Mouse (Mus musculus): ENCODE results near the gene Ddx46.

DNA sequence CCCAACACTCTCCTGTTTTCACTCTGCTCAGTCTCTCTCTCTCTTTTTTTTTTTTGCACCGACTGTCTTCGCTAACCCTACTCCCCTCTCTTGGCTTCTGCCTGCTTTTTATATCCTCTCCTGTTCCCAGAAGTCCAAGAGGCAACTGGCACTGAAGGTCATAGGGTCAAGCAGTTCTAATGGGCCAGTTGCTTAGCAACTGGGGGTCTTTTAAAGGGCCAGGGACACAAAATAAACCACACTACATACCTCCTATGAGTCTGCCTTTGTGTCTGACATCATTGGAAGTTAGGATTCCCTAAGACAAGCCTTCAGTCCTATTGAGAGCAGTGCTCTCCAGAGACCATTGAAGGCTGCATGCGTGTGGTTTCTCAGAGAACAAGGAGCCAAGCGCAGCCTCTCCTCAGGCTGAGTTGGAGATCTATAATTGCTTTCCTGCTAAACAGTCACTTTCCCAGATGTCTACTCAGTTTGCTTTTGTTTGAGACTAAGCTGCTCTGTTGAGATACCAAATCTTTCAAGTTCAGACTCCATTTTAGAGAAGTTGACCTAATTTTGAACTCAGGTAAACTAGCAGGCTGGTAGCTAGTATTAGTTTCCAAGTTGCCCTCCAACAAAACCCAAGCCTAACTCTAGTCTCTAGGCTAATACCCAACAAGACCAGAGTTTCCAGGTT, 53.2 kb downstream of the Ddx46 start:
- TF ChIP-seq CTCF (IDR thresholded peaks at IDR 0.05; ENCODE audit: borderline replicate concordance, insufficient read depth, low read length) (no peak), POLR2A (IDR thresholded peaks at IDR 0.05; ENCODE audit: low read depth, low read length) (no peak)

Measured in embryonic fibroblast, embryonic 13.5 days (primary cell).